Mouse (Mus musculus) hindbrain, embryonic 16.5 days (tissue): ENCODE results near the gene Camk2d. TPM values are rescaled to one million over a fixed set of nuclear protein-coding genes. Genes with fewer than 3 reads are reported as not detected.
A peak's percentile ranks its signal among the peaks of the same experiment; 100 is the strongest.

Experiments used
- ATAC-seq: fragments of 200-750 bp; cut with Nextera tagmentation; 2 replicates; pipeline ENCODE4 v1.8.0; 2017; ENCODE audit warnings: moderate TSS enrichment, moderate library complexity
- H3K27ac ChIP-seq: fragments of 300-500 bp; sonication (generic); 2 replicates; pipeline ENCODE4 v1.5.1; 2014; ENCODE audit warnings: low read depth, mild to moderate bottlenecking, control low read depth, low read length, moderate library complexity
- H3K27me3 ChIP-seq: fragments of 300-500 bp; sonication (generic); replicated peaks from 2 replicates; pipeline ENCODE4 v1.6.1; 2014; ENCODE audit warnings: low read length; ENCODE audit not compliant: control insufficient read depth, insufficient read depth
- H3K36me3 ChIP-seq: fragments of 300-500 bp; sonication (generic); 2 replicates; pipeline ENCODE4 v1.6.1; 2014; ENCODE audit warnings: mild to moderate bottlenecking, low read length, moderate library complexity, mixed read lengths; ENCODE audit not compliant: control insufficient read depth, insufficient read depth
- H3K4me1 ChIP-seq: fragments of 300-500 bp; sonication (generic); 2 replicates; pipeline ENCODE4 v1.6.1; 2014; ENCODE audit warnings: low read depth, low read length; ENCODE audit not compliant: control insufficient read depth, insufficient read depth
- H3K4me2 ChIP-seq: fragments of 300-500 bp; sonication (generic); 2 replicates; pipeline ENCODE4 v1.6.1; 2014; ENCODE audit warnings: mild to moderate bottlenecking, low read length, control low read depth, moderate library complexity
- H3K4me3 ChIP-seq: fragments of 300-500 bp; sonication (generic); 2 replicates; pipeline ENCODE4 v1.5.1; 2014; ENCODE audit warnings: mild to moderate bottlenecking, low read length, control low read depth, moderate library complexity
- H3K9ac ChIP-seq: fragments of 300-500 bp; sonication (generic); 2 replicates; pipeline ENCODE4 v1.6.1; 2014; ENCODE audit warnings: low read depth, mild to moderate bottlenecking, control low read depth, low read length, moderate library complexity
- H3K9me3 ChIP-seq: fragments of 300-500 bp; sonication (generic); 2 replicates; pipeline ENCODE4 v1.6.1; 2014; ENCODE audit warnings: mild to moderate bottlenecking, low read length, moderate library complexity; ENCODE audit not compliant: control insufficient read depth
- WGBS: fragments of 180-500 bp; shearing (Covaris S2); extraction: QIAGEN DNeasy Blood & Tissue Kit; methylation state at CpG from one replicate; pipeline ENCODE4 v1.1.7; 2014; 5-methylcytosine and 5-hydroxymethylcytosine counted together
- polyA plus RNA-seq: library from polyadenylated mRNA; unstranded; fragments of >200 nt; fragmentation: Nextera tagmentation; extraction: Ambion mirVana; gene quantifications from 2 replicates; pipeline ENCODE4 v1.2.1, GENCODE M21; 2015

Gene Camk2d
- polyA plus RNA-seq, 1 experiment from 2014 or later, result 88.9 TPM

DNA sequence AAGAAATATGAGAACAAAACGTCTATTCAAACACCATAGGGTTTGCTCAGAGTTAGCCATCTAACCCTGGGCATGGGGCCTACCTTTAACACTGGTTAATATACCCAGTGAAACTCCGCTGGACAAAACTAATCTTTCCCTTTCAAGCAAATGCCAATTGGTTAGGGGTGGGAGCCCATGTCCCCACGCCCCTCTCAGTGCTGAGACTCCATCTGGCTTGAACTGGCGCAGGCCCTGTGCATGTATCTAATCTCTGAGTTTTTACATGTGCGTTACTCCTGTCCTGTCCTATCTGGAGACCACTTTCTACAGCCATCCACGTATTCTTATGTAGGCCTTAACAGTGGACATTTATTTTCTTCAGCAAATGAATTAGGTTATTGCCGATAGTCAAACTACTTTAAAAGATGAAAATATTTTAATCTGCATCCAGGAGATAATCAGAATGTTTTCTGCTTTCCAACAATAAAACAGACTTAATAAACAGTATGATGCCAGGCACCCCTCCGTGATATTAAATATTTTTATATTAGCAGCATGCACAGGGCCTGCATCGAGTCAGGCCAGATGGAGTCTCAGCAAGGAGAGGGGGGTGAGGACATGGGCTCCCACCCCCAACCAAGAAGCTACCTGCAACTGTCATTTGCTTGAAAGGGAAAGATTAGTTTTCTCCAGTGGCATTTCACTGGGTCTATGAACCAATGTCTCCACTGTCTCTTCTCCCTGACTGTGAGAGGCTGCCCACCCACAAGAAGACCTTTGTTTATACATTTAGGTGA is 8.7 kb downstream of the Camk2d start:
- Histone ChIP-seq H3K36me3 (no peaks in the 10 kb centered on the region), H3K27me3 (no peaks in the 10 kb centered on the region), H3K9me3 (no peaks in the 10 kb centered on the region), H3K4me2 (no peak overlapping the region), H3K4me3 (no peak overlapping the region), H3K9ac (no peak overlapping the region), H3K27ac (no peak overlapping the region), H3K4me1 (no peaks in the 10 kb centered on the region; the same call in 1 of the 2 replicates)
- 75% methylated on average over 9 of the region's 9 CpGs for WGBS
- peak; percentile 54; the same call in 1 of the 2 replicates for ATAC-seq

DNA sequence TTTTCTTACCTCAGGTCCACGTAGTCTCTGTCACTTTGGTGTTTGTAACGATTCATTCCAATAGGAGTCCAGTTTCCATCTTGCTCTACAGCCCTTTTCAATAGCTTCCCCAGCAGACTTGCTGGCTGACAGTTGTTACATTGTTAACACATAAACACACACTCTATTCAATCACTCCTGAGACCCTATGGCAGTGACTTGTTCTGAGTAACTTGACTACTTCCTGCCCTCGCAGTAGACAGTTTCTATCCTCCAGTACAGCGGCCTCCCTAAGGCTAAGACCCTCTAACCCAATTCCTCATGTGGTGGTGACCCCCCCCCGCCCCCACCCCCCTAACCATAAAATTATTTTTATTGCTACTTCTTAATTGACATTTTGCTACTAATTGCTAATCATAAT is 13.2 kb downstream of the Camk2d start:
- Histone ChIP-seq H3K4me1 (peaks cover 2% of the 10 kb centered on the region; the same call in 1 of the 2 replicates), H3K27ac (no peak overlapping the region), H3K36me3 (no peaks in the 10 kb centered on the region), H3K4me2 (no peak overlapping the region), H3K9ac (no peak overlapping the region), H3K9me3 (no peaks in the 10 kb centered on the region), H3K27me3 (no peaks in the 10 kb centered on the region), H3K4me3 (no peak overlapping the region)
- 66% methylated on average over 5 of the region's 5 CpGs for WGBS
- ATAC-seq, result no peak

- H3K27ac ChIP-seq, result no peak overlapping the region
- no peak overlapping the region for H3K4me2 ChIP-seq
- no peaks in the 10 kb centered on the region for H3K27me3 ChIP-seq
- no peak overlapping the region for H3K4me3 ChIP-seq
- H3K9me3 ChIP-seq, result no peaks in the 10 kb centered on the region
- H3K9ac ChIP-seq, result no peak overlapping the region
- peaks cover 2% of the 10 kb centered on the region; the same call in 1 of the 2 replicates for H3K4me1 ChIP-seq
- 61% methylated on average over 14 of the region's 14 CpGs for WGBS
- H3K36me3 ChIP-seq, result no peaks in the 10 kb centered on the region
- ATAC-seq, result peak; percentile 46; the same call in 1 of the 2 replicates
Measured at GRCm38 (mm10) chr3:126609795-126610451, 13.8 kb downstream of the Camk2d start.

- H3K4me3 ChIP-seq, result no peak overlapping the region
- H3K27ac ChIP-seq, result no peak overlapping the region
- H3K9me3 ChIP-seq, result no peaks in the 10 kb centered on the region
- ATAC-seq, result no peak
- H3K4me2 ChIP-seq, result no peak overlapping the region
- H3K36me3 ChIP-seq, result 0 out of 2 replicates have a peak, but pooled peaks cover 3% of the 10 kb centered on the region
- 16% methylated on average over 7 of the region's 7 CpGs for WGBS
- H3K9ac ChIP-seq, result no peak overlapping the region
- H3K27me3 ChIP-seq, result no peaks in the 10 kb centered on the region
- H3K4me1 ChIP-seq, result peaks cover 2% of the 10 kb centered on the region; the same call in 1 of the 2 replicates
Measured at GRCm38 (mm10) chr3:126611624-126612023, 15.5 kb downstream of the Camk2d start.

DNA sequence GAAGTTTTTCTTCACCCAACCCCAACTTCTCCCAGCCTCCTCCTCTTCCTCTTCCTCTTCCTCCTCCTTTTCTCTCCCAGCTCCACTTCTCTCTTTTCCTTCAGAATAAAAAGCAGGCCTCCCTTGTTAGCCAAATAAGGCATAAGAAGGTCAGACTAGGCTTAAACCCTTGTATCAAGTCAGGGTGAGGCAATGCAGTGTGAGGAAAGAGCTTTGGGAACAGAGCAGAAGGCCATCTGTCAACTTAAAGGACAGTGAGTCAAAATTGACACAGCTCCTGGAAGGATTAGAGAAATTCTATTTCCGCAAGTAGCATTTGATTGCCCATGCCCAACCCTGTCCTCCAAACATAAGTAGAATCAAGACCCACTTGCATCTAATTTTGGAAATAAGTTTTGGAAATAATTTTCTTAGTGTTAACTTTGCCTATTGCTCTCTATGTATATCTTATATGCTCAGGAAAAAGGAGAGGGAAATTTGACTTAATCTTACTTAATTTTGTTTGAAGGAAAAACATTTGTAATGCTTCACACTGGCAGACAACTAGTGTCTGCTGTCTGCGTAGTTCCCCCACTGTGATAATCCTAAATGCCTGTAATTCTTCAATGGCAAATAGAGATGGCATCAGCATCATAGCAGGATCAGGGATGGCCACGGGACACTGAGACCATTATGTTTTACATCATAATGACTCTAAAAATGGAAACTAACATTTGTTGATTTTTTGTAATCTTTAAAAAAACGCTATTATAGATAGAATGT is 16.8 kb downstream of the Camk2d start:
- no peak for ATAC-seq
- 0 out of 2 replicates have a peak, but pooled peaks cover 4% of the 10 kb centered on the region for H3K36me3 ChIP-seq
- H3K27me3 ChIP-seq, result no peaks in the 10 kb centered on the region
- 61% methylated on average over 4 of the region's 4 CpGs for WGBS
- no peak overlapping the region for H3K4me2 ChIP-seq
- no peak overlapping the region for H3K9ac ChIP-seq
- H3K27ac ChIP-seq, result no peak overlapping the region
- H3K9me3 ChIP-seq, result no peaks in the 10 kb centered on the region
- peaks cover 2% of the 10 kb centered on the region; the same call in 1 of the 2 replicates for H3K4me1 ChIP-seq
- H3K4me3 ChIP-seq, result no peak overlapping the region

DNA sequence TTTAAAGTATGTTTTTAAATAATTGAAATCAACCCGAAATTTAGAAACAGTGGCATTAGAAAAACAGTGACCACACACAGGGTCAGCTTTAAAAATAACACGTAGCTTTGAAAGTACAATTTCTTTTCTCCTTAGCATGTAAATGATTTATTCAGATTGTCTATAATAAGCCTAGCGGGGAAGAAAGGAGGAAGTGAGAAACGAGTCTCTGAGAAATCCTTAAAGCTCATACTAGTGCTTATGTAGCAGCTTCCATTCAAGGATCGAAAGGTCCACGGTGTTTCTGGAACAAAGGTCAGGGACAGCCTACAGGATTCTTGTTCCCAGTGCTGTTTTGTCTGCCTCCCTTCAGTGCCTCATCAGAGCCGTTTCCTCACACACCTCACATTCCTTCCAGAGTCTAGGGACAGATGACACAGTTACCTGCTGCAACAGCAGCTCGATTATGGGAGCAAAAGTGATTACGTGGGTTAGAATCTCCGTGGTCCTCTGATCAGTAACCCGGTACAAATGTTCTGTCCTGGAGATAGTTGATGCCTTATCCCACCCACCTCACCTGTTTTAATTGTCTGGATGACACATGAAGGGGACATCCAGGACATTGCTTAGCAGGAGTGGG is 17.5 kb downstream of the Camk2d start:
- 66% methylated on average over 11 of the region's 11 CpGs for WGBS
- no peak overlapping the region for H3K4me2 ChIP-seq
- H3K4me3 ChIP-seq, result no peak overlapping the region
- no peaks in the 10 kb centered on the region for H3K9me3 ChIP-seq
- no peak for ATAC-seq
- H3K4me1 ChIP-seq, result peaks cover 2% of the 10 kb centered on the region; the same call in 1 of the 2 replicates
- no peak overlapping the region for H3K27ac ChIP-seq
- H3K9ac ChIP-seq, result no peak overlapping the region
- H3K27me3 ChIP-seq, result no peaks in the 10 kb centered on the region
- H3K36me3 ChIP-seq, result 0 out of 2 replicates have a peak, but pooled peaks cover 4% of the 10 kb centered on the region

DNA sequence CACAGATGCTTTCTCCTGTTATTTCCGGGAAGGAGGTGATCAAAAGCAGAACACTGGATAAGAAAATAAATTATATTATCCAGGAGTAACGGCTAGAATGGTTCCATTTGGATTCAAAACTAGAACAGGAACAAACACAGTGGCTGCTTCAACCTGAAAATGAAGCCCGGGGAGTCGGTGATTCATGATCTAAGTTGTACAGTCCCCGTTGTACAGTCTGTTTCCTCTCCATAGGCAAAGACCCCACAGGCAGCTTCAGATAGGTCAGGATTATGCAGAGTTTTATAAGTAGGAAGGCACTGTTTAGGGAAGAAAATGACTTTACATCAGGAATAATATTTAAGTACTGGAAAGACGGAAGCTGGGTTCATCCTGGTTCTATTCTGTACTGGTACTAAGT is 19.2 kb downstream of the Camk2d start:
- no peak overlapping the region for H3K27ac ChIP-seq
- 0 out of 2 replicates have a peak, but pooled peaks cover 4% of the 10 kb centered on the region for H3K36me3 ChIP-seq
- 81% methylated on average over 6 of the region's 6 CpGs for WGBS
- no peak overlapping the region for H3K9ac ChIP-seq
- H3K4me3 ChIP-seq, result no peak overlapping the region
- ATAC-seq, result no peak
- H3K27me3 ChIP-seq, result no peaks in the 10 kb centered on the region
- no peak overlapping the region for H3K4me2 ChIP-seq
- H3K9me3 ChIP-seq, result no peaks in the 10 kb centered on the region
- H3K4me1 ChIP-seq, result peaks cover 2% of the 10 kb centered on the region; the same call in 1 of the 2 replicates

DNA sequence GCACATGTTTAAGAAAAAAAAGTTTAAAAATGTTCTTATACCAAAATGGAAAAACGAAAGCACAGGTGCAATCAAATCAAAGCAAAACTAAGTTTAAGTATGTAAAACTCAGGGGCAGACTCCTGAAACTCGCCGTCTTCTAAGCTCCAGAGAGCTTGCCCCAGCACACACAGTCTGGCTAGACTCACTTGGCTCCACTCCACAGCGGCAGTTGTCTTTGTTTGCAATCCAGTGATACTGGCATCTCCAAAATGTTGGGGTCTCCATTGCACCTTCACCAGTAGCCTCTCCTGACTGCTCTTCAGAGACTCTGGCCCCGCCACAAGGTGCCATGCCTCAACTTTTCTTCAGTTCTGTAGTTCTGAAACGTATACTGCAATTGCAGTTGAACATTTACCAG is 24.1 kb downstream of the Camk2d start:
- WGBS, result 90% methylated on average over 6 of the region's 6 CpGs
- Histone ChIP-seq H3K9ac (no peak overlapping the region), H3K9me3 (no peaks in the 10 kb centered on the region), H3K4me1 (no peaks in the 10 kb centered on the region), H3K36me3 (0 out of 2 replicates have a peak, but pooled peaks cover 4% of the 10 kb centered on the region), H3K4me2 (no peak overlapping the region), H3K27ac (no peak overlapping the region), H3K27me3 (no peaks in the 10 kb centered on the region), H3K4me3 (no peak overlapping the region)
- 0 out of 2 replicates have a peak, but pooled peaks have one; percentile 27 for ATAC-seq
